Mouse (Mus musculus) cortical plate, adult 2 months (tissue): ENCODE measurements at regions not wholly inside any gene's neighbourhood (a gene's known extent, or its start where the extent isn't known, plus 50 kb on each side); places are given as distances from the start of the nearest gene placed in this dataset.

ENCODE experiments used
- CTCF ChIP-seq: fragments of 200-500 bp; IDR thresholded peaks from 2 replicates; pipeline ENCODE4 v1.5.1; 2011; ENCODE audit warnings: mild to moderate bottlenecking, control low read depth, low read length; ENCODE audit not compliant: insufficient read depth; ENCODE audit errors: extremely low read depth
- POLR2A ChIP-seq: fragments of 200-500 bp; IDR thresholded peaks from 2 replicates; pipeline ENCODE4 v1.6.1; 2011; ENCODE audit warnings: mild to moderate bottlenecking, low read length, control low read depth; ENCODE audit not compliant: insufficient read depth; ENCODE audit errors: extremely low read depth

- TF ChIP-seq CTCF (peak; percentile 84), POLR2A (no peak)
These were observed 262.9 kb upstream of the Gm4791 start for GRCm38 (mm10) chr9:46735664-46736067.
